Mouse (Mus musculus): ENCODE results near the gene Frmd4b. TPM values are rescaled to one million over a fixed set of nuclear protein-coding genes. Genes with fewer than 3 reads are reported as not detected.
A peak's percentile ranks its signal among the peaks of the same experiment; 100 is the strongest.
"Not testable (repeated sequence)": the region's sequence is repeated elsewhere in the genome, so short reads cannot be mapped to it uniquely, and the experiment has no call there.

Frmd4b gene
- total RNA-seq, 1 experiment from 2014 or later, result 6.4 TPM

DNA sequence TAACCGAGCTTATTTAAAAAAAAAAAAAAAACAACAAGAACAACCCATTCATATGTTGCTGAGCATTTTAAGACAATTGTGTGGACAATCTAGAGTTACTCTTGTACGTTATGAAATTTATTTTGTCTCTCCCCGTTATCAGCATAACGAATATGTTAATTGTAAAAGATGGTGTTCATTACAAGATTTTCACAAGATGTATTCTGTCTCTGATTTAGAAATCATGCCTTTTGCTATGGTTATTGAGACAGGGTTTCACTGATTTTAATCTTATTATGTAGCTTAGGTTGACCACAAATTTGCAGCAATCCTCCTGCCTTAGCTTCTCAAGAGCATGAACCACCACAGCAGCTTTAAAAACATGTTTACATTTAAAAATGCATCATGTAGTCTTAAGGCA is 327.5 kb downstream of the Frmd4b start:
- ATAC-seq (ENCODE audit: extremely low read depth, insufficient number of reproducible peaks, low FRiP score, poor library complexity, severe bottlenecking), result no peak

DNA sequence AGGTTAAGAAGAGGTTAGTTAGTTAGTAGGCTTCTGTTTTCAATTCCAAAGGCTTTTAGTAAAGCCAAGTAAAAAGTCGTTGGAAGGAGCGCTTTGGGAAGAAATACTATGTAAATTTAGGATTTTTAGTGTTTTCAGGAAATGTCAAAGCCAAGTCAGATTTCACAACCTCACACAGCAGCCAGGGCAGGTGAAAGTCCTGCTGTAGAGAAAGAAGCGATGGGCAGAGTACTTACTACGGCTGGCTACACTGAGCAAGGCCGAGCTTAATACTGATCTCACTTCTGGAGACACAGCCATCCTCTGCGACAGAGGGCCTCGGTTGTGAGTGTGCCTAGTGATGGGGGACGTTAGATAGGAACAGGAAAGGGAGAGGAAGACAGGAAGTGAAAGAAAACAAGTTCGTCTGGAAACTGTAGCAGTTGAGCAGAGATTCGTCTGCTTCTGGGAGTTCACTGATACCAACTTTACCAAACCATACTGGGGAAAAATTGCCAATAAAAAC is 328.0 kb downstream of the Frmd4b start:
- no peak for ATAC-seq (ENCODE audit: extremely low read depth, insufficient number of reproducible peaks, low FRiP score, poor library complexity, severe bottlenecking)

DNA sequence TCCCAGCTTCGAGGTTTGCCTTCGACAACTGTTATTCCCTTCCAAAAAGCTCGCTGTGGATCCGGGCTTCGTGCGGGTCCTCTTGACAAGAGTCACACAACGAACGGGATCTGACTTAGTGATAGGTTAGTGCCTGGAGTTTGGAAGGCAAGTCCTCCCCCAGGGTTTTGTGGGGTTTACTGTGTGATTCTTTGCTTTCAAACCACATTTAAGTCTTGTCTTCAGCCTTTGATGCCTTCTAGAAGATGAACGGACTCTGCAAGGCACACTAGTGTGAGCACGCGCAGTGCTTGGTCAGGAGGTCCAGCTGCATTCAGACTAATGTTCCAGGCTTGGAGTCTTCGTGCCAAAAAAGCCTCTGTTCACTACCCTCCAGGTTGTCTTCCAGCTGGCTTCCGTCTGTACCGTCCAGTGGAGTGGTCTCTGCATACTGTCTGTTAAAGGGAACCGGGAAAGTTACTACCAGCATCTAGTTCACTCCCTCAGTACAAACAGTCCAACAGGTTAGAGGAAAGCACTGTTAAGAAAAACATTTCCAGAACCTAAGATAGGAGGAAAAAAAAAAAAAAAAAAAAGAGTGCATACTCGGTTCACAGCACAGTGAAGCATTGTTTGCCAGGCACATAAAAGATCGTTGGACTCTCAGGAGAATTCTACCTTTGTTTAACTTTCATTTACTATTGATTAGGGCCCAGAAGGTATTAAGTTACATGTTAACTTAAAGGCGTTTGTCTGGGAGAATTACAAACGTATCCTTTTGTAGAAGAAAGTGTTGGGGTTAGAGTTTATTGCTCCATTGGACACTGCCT is 329.1 kb downstream of the Frmd4b start:
- no peak for ATAC-seq (ENCODE audit: extremely low read depth, insufficient number of reproducible peaks, low FRiP score, poor library complexity, severe bottlenecking)

DNA sequence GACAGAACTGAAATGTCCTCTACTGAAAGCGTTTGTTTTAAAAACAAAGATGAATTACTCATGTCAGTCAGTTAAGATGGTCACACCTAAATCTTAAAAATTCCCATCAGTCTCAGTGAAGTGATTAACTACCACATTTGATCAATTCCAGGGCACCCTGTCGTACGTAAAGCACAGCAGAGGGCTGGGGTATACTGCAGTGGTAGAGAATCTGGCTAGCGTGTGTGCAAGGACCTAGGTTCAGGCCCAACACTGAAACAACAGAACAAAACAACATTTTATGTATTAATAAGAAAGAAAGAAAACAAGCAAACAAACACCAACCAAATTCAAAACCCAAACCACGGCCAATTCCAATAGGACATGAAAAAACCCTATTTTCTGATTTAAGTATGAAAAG is 331.0 kb downstream of the Frmd4b start:
- ATAC-seq (ENCODE audit: extremely low read depth, insufficient number of reproducible peaks, low FRiP score, poor library complexity, severe bottlenecking), result no peak

DNA sequence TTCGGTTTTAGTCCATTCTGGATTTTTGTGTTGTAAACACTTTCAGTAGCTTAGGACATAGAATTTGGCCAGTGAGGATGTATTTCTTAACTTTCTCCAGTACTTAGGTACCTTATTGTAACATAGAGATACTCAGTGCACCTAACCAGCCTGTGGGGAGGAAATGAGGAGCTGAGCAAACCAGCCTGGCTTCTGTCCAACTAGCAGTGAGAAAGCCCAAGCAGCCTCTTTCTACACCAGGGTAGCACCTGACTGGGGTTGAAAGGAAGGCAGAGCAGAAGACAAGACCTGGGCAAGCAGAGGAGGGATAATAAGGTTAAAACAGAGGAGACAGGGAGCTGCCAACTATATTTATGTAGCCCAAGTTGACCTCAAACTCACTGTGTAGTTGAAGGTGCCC is 333.7 kb downstream of the Frmd4b start:
- ATAC-seq (ENCODE audit: extremely low read depth, insufficient number of reproducible peaks, low FRiP score, poor library complexity, severe bottlenecking), result no peak

DNA sequence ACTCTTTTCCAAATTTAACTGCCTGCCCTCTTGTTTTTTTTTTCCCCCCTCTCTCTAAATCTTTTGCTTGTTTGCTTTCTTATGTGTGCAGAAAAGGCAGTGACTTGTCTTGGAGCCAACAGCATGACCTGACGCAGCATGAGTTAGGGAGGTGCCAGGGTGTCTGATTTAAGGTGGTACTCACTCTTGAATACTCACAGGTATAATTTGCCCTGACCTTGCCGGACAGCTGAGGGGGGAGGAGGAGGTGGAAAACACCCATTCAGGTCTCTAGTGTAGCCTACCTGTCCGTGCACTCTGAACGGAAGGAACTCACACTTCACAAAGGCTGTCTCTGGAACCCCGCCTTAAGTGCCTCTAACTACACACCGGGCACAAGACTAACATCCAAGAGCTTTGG is 338.5 kb downstream of the Frmd4b start:
- no peak for ATAC-seq (ENCODE audit: extremely low read depth, insufficient number of reproducible peaks, low FRiP score, poor library complexity, severe bottlenecking)

DNA sequence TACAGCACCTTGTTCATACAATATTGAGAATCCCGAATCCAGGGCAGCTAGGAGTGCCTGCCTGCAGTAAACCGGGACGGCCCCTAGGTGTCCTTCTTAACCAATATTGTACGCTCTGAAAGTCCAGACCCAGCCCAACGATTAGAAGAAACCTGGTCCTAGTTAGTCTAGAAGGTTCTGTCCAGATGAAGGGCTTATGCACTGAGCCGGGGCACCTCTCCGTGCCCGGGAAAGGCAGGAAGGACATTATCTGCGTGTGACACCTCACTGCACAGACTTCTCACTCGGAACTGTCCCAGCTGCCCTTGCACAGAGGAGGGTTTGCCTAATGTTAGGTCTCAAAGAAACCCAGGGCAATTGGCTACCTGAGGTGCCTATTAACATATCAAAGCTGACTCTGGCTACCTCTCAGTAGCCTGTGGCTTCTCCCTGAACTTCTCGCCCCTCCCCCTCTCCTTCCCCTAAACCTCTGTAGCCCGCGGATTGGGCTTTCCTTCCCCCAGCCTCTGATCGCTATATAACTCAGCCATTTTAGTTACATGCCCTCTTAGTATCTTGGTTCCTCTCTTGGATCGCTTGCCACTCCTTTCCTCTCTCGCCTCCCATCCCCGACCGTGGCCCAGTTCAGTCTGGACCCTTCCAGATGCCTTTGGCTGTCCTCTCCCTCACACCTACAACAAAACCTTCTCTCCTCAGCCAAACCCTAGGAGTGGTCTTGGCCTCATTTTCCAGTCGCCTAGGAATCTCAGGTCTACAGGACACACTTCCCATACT is 339.1 kb downstream of the Frmd4b start:
- ATAC-seq (ENCODE audit: extremely low read depth, insufficient number of reproducible peaks, low FRiP score, poor library complexity, severe bottlenecking), result peak; percentile 68; the same call in 1 of the 2 replicates

DNA sequence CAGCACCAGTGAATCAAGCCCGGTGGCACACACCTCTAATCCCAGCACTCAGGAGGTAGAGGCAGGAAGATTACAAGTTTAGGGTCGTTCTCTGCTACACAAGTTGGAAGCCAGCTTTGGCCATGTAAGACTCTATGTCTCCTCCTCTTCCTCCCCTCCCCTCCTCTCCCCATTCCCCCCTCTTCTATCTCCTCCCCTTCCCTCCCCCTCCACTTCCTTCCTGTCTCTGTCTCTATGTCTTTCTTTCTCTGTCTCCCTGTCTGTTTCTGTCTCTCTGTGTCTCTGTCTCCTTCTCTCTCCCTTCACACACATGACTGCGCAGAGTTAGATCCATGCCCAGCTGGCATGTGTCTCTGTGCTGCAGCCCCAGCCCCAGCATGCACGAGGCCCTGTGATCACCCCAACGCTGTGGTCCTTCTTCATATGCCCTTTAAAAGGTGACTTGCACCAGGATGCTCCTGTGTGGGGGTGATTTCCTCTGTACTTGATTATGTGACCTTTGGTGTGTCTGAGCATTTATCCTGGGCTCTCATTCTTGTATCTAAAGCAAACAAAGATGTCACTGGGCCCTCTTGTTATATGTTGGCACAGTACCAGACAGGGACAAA is 340.3 kb downstream of the Frmd4b start:
- no peak for ATAC-seq (ENCODE audit: extremely low read depth, insufficient number of reproducible peaks, low FRiP score, poor library complexity, severe bottlenecking)

DNA sequence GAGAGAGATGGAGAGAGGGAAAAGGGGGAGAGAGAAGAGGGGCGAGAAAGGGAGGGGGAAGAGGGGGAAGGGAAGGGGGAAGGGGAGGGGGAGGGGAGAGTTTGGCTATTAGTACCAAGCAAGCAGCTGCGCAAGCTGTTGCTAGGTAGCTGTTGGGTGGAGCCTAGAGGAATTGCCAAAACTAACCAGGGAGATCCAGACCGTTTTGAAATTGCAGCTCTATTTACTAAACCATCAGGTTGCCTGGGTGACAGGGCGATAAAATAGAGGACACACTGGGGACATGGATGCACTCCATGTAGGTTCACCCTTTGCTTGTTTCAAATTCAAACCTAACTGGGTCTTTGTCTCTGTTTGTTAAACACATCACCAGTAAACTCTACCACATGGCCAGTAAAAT is 341.0 kb downstream of the Frmd4b start:
- ATAC-seq (ENCODE audit: extremely low read depth, insufficient number of reproducible peaks, low FRiP score, poor library complexity, severe bottlenecking), result no peak

DNA sequence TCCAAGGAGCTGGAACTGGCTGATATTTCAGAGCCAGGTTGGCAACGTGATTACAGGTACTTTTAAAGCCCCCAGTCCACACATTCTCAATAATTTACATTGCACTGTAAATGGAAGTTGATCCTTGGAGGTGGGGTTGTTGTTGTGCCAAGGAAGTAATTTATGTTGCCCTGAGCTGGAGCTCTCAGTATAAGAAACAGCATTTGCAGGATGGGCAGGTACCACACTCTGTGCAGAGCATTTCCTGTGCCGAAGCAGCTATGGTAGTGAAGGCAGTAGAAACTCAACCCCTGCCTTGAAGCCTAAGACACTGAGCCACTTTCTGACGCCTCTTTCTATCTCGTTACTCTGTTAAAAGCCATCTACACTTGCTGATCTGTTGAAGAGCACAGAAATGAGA is 341.6 kb downstream of the Frmd4b start:
- no peak for ATAC-seq (ENCODE audit: extremely low read depth, insufficient number of reproducible peaks, low FRiP score, poor library complexity, severe bottlenecking)

DNA sequence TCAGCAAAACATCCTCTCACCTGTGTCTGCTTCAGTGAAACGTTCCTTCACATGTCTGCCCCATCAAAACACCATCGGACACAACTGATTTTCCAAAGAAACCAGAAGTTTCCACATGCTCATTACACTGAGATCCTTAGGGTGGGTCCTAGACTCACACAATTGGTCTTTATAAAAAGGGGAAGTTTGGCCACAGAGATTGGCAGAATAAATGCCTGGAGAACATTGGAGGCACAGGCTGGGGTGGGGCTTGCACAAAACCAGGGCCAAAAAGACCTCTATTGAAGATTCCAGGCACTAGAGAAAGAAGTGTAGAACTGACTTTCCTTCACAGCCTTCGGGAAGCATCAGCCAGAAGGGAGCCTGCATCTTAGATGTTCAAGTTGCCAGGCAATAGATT is 343.6 kb downstream of the Frmd4b start:
- no peak for ATAC-seq (ENCODE audit: extremely low read depth, insufficient number of reproducible peaks, low FRiP score, poor library complexity, severe bottlenecking)

DNA sequence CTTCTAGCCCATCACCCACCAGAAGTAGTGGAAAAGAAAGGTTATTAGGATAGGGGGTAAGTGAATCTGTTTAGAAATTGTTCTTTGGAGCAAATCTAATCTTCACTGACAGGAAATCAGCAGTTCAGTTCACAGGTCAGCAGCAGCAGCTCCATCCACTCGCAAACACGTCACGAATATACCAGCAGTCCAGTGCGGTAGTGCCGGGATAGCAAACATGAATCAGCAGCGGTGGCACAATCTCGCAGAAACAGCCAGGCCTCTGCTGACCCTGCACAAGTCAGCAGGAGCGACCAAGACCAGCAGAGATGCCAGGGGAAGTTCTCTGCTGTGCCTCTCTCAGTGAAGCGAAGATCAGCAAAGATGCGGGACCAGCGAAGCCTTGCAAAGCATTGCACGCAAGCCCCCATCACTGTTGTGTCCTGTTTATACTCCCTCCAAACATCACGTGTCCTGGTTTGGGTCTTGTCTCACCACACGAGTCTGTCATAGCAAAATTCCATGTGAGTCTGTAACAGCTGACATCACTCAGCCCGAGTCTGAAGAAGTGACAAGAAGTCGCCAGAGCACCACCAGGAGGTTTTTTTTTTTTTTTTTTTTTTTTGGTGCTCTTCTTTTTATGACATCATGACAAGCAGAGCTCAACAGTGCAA is 344.2 kb downstream of the Frmd4b start:
- ATAC-seq (ENCODE audit: extremely low read depth, insufficient number of reproducible peaks, low FRiP score, poor library complexity, severe bottlenecking), result no peak

DNA sequence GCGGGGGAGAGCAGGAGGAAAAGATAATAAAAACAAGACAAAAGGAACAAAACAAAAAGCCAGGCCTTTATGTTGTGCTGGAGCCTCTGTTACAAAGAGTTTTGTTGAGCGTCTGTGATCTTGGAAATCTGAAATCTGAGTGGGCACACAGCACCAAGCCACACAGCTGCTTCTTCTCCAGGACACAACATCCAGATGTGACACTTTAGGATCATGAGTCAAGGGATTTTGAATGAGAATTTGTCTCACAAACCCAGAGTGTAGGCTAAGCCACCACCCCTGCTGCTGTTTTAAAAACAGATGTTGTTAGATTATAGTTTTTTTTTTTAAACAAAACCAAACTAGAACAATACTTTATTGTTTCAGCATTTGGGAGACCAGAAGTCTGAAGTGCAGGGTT is 345.0 kb downstream of the Frmd4b start:
- ATAC-seq (ENCODE audit: extremely low read depth, insufficient number of reproducible peaks, low FRiP score, poor library complexity, severe bottlenecking), result no peak

DNA sequence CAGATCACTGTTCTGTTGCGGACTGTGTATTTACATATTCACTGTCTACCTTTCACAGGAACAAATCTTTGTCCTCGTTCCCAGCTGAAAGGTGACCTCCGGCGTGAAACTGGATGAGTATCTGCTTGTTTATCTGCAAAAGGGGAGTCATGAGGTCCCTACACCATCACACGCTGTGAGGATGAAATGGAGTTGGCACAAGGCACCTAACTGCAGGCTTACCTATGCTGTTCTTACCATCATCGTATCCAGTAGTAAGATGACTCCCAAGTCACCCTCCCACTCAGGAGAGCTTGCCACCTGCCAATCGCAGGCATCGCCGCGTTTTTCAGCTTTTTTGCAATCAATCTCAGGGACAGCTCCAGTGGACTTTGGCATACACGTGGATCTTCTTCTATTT is 347.7 kb downstream of the Frmd4b start:
- no peak for ATAC-seq (ENCODE audit: extremely low read depth, insufficient number of reproducible peaks, low FRiP score, poor library complexity, severe bottlenecking)

DNA sequence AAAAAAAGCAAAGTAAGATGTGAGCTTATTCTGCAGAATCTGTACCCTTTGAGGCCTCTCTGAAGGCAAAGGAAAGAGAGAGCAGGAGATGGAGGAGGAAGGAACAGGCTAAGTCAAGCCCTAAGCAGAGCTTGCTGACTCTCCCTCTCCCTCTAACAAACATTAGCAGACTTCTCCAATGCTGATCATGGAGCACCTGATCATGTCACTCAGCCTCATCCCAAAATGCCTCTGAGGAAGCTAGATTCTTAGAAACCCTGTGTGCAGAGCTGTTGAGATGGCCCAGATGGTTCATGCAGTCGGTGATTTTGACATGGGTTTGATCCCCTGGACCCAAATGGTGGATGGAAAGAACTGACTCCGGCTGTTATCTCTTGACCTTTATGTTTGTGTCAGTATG is 350.2 kb downstream of the Frmd4b start:
- ATAC-seq (ENCODE audit: extremely low read depth, insufficient number of reproducible peaks, low FRiP score, poor library complexity, severe bottlenecking), result no peak

DNA sequence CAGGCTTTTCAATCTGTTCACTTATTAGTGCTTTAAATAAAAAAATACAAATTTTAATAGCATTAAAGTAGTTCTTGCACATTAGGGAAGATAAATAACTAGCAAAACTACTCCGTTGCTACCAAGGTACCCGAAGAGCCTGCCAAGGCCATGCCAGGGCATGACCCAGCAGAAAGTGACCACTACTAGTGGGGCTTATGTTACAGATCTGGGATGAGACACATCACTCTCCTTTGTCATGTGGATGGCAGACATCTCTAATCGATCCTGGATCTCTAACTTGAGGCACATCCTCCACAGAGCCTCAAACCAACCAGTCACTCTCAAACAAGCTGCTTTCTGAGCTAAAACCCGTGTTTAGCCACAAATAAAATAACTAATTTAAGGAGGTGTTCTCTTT is 350.7 kb downstream of the Frmd4b start:
- ATAC-seq (ENCODE audit: extremely low read depth, insufficient number of reproducible peaks, low FRiP score, poor library complexity, severe bottlenecking), result no peak

DNA sequence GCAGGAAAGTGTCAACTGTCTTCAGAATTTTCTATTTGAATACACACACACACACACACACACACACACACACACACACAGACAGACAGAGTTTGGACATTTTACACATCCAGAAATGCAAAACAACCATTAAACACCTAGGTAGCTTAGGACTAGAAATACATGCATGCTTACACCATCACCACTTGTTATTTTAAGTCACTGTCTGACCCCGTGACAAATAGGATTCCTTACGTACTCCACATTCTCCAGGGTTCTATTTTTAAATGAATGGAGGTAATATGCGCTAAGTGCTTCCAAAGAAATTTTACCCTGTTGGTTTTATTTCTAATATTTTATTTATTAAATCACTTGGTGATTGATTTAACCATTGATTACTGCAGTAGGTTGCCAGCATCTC is 351.6 kb downstream of the Frmd4b start:
- ATAC-seq (ENCODE audit: extremely low read depth, insufficient number of reproducible peaks, low FRiP score, poor library complexity, severe bottlenecking), result no peak

DNA sequence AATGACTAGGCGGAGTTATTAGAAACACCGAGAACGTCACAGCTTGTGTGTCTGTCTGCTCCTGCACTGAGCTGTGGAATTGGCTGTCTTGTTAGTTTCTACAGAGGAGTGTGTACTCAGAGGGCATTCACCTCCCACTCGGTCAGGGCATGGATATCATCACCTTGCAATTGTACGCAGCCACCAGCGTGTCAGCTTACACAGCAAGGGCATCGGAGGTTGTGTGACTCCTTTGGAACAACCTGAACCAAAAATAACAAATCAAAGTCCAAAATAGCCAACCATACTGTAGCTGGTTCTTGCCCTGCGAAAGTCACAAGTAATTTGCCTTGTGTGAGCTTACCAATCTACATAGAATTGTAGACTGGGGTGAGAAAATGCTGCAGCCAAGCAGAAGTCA is 352.1 kb downstream of the Frmd4b start:
- ATAC-seq (ENCODE audit: extremely low read depth, insufficient number of reproducible peaks, low FRiP score, poor library complexity, severe bottlenecking), result no peak

DNA sequence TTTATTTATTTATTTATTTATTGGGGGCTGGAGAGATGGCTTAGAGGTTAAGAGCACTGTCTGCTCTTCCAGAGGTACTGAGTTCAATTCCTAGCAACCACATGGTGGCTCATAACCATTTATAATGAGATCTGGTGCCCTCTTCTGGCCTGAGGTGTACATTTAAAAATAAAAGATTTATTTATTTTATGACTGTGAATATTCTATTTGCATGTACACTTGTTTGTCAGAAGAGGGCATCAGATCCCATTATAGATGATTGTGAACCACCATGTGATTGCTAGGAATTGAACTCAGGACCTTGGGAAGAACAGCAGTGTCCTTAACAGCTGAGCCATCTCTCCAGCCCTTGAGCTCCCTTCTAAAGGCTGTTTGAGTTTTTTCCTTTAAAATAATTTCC is 353.6 kb downstream of the Frmd4b start:
- not testable (repeated sequence) for ATAC-seq (ENCODE audit: extremely low read depth, insufficient number of reproducible peaks, low FRiP score, poor library complexity, severe bottlenecking)
